12 mouse cellular contexts compared by ENCODE assay signal in genomic region chr8:105594451-105595242, GRCm38 (mm10). TPM values are rescaled to one million over a fixed set of nuclear protein-coding genes. Genes with fewer than 3 reads are reported as not detected.
DNase-seq lines count a peak whose midpoint lies in the region; ATAC-seq and TF ChIP-seq lines count a peak whose summit lies in the region.
"Had no signal": no experiment of that assay in that cellular context is flagged by ENCODE, and none has a peak within 500 bp of the region (broad histone marks: within the 10 kb centered on the region; RNA-seq: fewer than 3 reads in every experiment).

No protein-coding gene starts in this region.

- H3K27ac ChIP-seq in hindbrain, embryonic 14.5 days: no peak overlapping the region
- no peak overlapping the region for H3K27ac ChIP-seq in hindbrain, embryonic 16.5 days (ENCODE audit: low read depth, low read length)
- H3K27ac ChIP-seq in heart, embryonic 15.5 days: peak overlapping the region; percentile 79
- peak overlapping the region; percentile 2; the same call in 1 of the 2 replicates for H3K27ac ChIP-seq in testis, adult 2 months (ENCODE audit: control insufficient read depth, insufficient read depth, low read depth, low read length)
- H3K27ac ChIP-seq in forebrain, embryonic 11.5 days (ENCODE audit: low read depth, low read length): no peak overlapping the region
- H3K27ac ChIP-seq in forebrain, embryonic 15.5 days (replicated peaks): no peak overlapping the region
- H3K27ac ChIP-seq: macrophage had no signal

- no peak for TF ChIP-seq CTCF in testis, adult 2 months (IDR thresholded peaks at IDR 0.05; ENCODE audit: control insufficient read depth, insufficient read depth, insufficient replicate concordance, low read depth, low read length)

- H3K9ac ChIP-seq in hindbrain, embryonic 14.5 days: no peak overlapping the region
- no peak overlapping the region for H3K9ac ChIP-seq in hindbrain, embryonic 16.5 days (ENCODE audit: low read depth, low read length)
- H3K9ac ChIP-seq in heart, embryonic 15.5 days: peak overlapping the region; percentile 23
- no peak overlapping the region for H3K9ac ChIP-seq in forebrain, embryonic 11.5 days (ENCODE audit: low read length)
- H3K9ac ChIP-seq in forebrain, embryonic 15.5 days (replicated peaks): no peak overlapping the region
- H3K9ac ChIP-seq: forebrain, postnatal 0 days had no signal

- no peak for TF ChIP-seq POLR2A in testis, adult 2 months (IDR thresholded peaks at IDR 0.05; ENCODE audit: control insufficient read depth, low read depth, low read length)

- H3K36me3 ChIP-seq in hindbrain, embryonic 14.5 days (replicated peaks; ENCODE audit: control insufficient read depth, insufficient read depth): no peaks in the 10 kb centered on the region
- H3K36me3 ChIP-seq in hindbrain, embryonic 16.5 days (ENCODE audit: control insufficient read depth, insufficient read depth, low read length): no peaks in the 10 kb centered on the region
- no peaks in the 10 kb centered on the region for H3K36me3 ChIP-seq in heart, embryonic 15.5 days
- H3K36me3 ChIP-seq in testis, adult 2 months (ENCODE audit: control insufficient read depth, insufficient read depth, low read length): no peaks in the 10 kb centered on the region
- no peaks in the 10 kb centered on the region for H3K36me3 ChIP-seq in forebrain, embryonic 11.5 days (ENCODE audit: control insufficient read depth, insufficient read depth, low read length)
- no peaks in the 10 kb centered on the region for H3K36me3 ChIP-seq in forebrain, embryonic 15.5 days

- WGBS in hindbrain, embryonic 14.5 days: 73% methylated on average over 18 of the region's 18 CpGs
- WGBS in hindbrain, embryonic 16.5 days: 79% methylated on average over 18 of the region's 18 CpGs
- 67% methylated on average over 18 of the region's 18 CpGs for WGBS in heart, embryonic 15.5 days
- WGBS in forebrain, embryonic 11.5 days: 80% methylated on average over 18 of the region's 18 CpGs
- WGBS in forebrain, embryonic 15.5 days: 82% methylated on average over 18 of the region's 18 CpGs

- no peak for DNase-seq in hindbrain, embryonic 14.5 days (ENCODE audit: low spot score)
- peak; percentile 80 for DNase-seq in kidney, postnatal 14 days
- DNase-seq in forebrain, embryonic 11.5 days (ENCODE audit: low spot score): no peak
- DNase-seq in urinary bladder, postnatal 36 days (ENCODE audit: low spot score in 2 of 2): no peak
- DNase-seq: adrenal gland, adult 8-10 months; cerebellum, adult 9-10 months; forebrain, postnatal 0 days had no signal

- H3K27me3 ChIP-seq in hindbrain, embryonic 14.5 days (ENCODE audit: control insufficient read depth, insufficient read depth, low read length): no peaks in the 10 kb centered on the region
- no peaks in the 10 kb centered on the region for H3K27me3 ChIP-seq in hindbrain, embryonic 16.5 days (replicated peaks; ENCODE audit: control insufficient read depth, insufficient read depth, low read length)
- no peaks in the 10 kb centered on the region for H3K27me3 ChIP-seq in heart, embryonic 15.5 days
- no peaks in the 10 kb centered on the region for H3K27me3 ChIP-seq in testis, adult 2 months (ENCODE audit: control insufficient read depth, insufficient read depth, low read length)
- H3K27me3 ChIP-seq in forebrain, embryonic 11.5 days (ENCODE audit: control insufficient read depth, insufficient read depth, low read length): no peaks in the 10 kb centered on the region
- H3K27me3 ChIP-seq in forebrain, embryonic 15.5 days: no peaks in the 10 kb centered on the region

- no peak for ATAC-seq in hindbrain, embryonic 14.5 days (ENCODE audit: low FRiP score)
- ATAC-seq in hindbrain, embryonic 16.5 days: no peak
- no peak for ATAC-seq in heart, embryonic 15.5 days (replicated peaks; ENCODE audit: insufficient number of reproducible peaks, insufficient read depth, low FRiP score, low read depth)
- no peak for ATAC-seq in forebrain, embryonic 11.5 days (replicated peaks; ENCODE audit: low FRiP score)
- ATAC-seq in forebrain, embryonic 15.5 days (replicated peaks): no peak
- ATAC-seq: forebrain, postnatal 0 days had no signal

- H3K4me1 ChIP-seq in hindbrain, embryonic 14.5 days (replicated peaks; ENCODE audit: control insufficient read depth, insufficient read depth, low read length): no peaks in the 10 kb centered on the region
- H3K4me1 ChIP-seq in hindbrain, embryonic 16.5 days (ENCODE audit: control insufficient read depth, insufficient read depth, low read depth, low read length): 0 out of 2 replicates have a peak, but pooled peaks cover 2% of the 10 kb centered on the region
- H3K4me1 ChIP-seq in heart, embryonic 15.5 days (replicated peaks): peaks cover 30% of the 10 kb centered on the region
- peaks cover 4% of the 10 kb centered on the region; the same call in 1 of the 2 replicates for H3K4me1 ChIP-seq in testis, adult 2 months (ENCODE audit: control insufficient read depth, insufficient read depth, low read length)
- H3K4me1 ChIP-seq in forebrain, embryonic 11.5 days (replicated peaks; ENCODE audit: control insufficient read depth, insufficient read depth, low read length): no peaks in the 10 kb centered on the region
- peaks cover 5% of the 10 kb centered on the region; the same call in 1 of the 2 replicates for H3K4me1 ChIP-seq in forebrain, embryonic 15.5 days

- no peak overlapping the region for H3K4me3 ChIP-seq in hindbrain, embryonic 14.5 days (replicated peaks; ENCODE audit: low read length)
- H3K4me3 ChIP-seq in hindbrain, embryonic 16.5 days (ENCODE audit: low read length): no peak overlapping the region
- H3K4me3 ChIP-seq in heart, embryonic 15.5 days: peak overlapping the region; percentile 35
- H3K4me3 ChIP-seq in testis, adult 2 months (ENCODE audit: control insufficient read depth, low read depth, low read length): no peak overlapping the region; the same call in 1 of the 2 replicates
- H3K4me3 ChIP-seq in forebrain, embryonic 11.5 days (ENCODE audit: low read depth, low read length): no peak overlapping the region
- no peak overlapping the region for H3K4me3 ChIP-seq in forebrain, embryonic 15.5 days

- no peaks in the 10 kb centered on the region for H3K9me3 ChIP-seq in hindbrain, embryonic 14.5 days (ENCODE audit: control insufficient read depth, low read length)
- no peaks in the 10 kb centered on the region for H3K9me3 ChIP-seq in hindbrain, embryonic 16.5 days (ENCODE audit: control insufficient read depth, low read length)
- H3K9me3 ChIP-seq in heart, embryonic 15.5 days (replicated peaks): no peaks in the 10 kb centered on the region
- no peaks in the 10 kb centered on the region for H3K9me3 ChIP-seq in forebrain, embryonic 11.5 days (ENCODE audit: control insufficient read depth, low read length)
- no peaks in the 10 kb centered on the region for H3K9me3 ChIP-seq in forebrain, embryonic 15.5 days

- H3K4me2 ChIP-seq in hindbrain, embryonic 14.5 days (replicated peaks): 0 out of 2 replicates have a peak overlapping the region, but pooled peaks have one; percentile 15
- no peak overlapping the region for H3K4me2 ChIP-seq in hindbrain, embryonic 16.5 days (ENCODE audit: low read length)
- H3K4me2 ChIP-seq in heart, embryonic 15.5 days: peak overlapping the region; percentile 47
- no peak overlapping the region for H3K4me2 ChIP-seq in forebrain, embryonic 11.5 days (ENCODE audit: low read depth, low read length, severe bottlenecking)
- no peak overlapping the region for H3K4me2 ChIP-seq in forebrain, embryonic 15.5 days (replicated peaks)

RNA-seq across cellular contexts. Expression of gene Ripor1, which starts 10.4 kb away (rescaled TPM):
- polyA plus RNA-seq in hindbrain, embryonic 14.5 days (2014; fragmentation: Nextera tagmentation; extraction: Ambion mirVana): 30.6 and 32.6 TPM in 2 replicates
- 37.2 and 41.7 TPM in 2 replicates for polyA plus RNA-seq in hindbrain, embryonic 16.5 days (2015; fragmentation: Nextera tagmentation; extraction: Ambion mirVana)
- polyA plus RNA-seq in heart, embryonic 15.5 days (2015; fragmentation: Nextera tagmentation; extraction: Ambion mirVana): 27.9 and 36.5 TPM in 2 replicates
- polyA plus RNA-seq in testis, adult 2 months (2012; rRNA removed): 5.4 and 6.3 TPM in 2 replicates
- 18.2 and 18.9 TPM in 2 replicates for polyA plus RNA-seq in forebrain, embryonic 11.5 days (2014; fragmentation: Nextera tagmentation; extraction: Ambion mirVana)
- polyA plus RNA-seq in forebrain, embryonic 15.5 days (2015; fragmentation: Nextera tagmentation; extraction: Ambion mirVana): 26.5 and 29.0 TPM in 2 replicates

RNA-seq across cellular contexts. Expression of gene Atp6v0d1, which starts 28.8 kb away (rescaled TPM):
- polyA plus RNA-seq in hindbrain, embryonic 14.5 days (2014; fragmentation: Nextera tagmentation; extraction: Ambion mirVana): 231 and 245 TPM in 2 replicates
- 250 and 273 TPM in 2 replicates for polyA plus RNA-seq in hindbrain, embryonic 16.5 days (2015; fragmentation: Nextera tagmentation; extraction: Ambion mirVana)
- 50.0 and 63.3 TPM in 2 replicates for polyA plus RNA-seq in heart, embryonic 15.5 days (2015; fragmentation: Nextera tagmentation; extraction: Ambion mirVana)
- 43.8 and 47.4 TPM in 2 replicates for polyA plus RNA-seq in testis, adult 2 months (2012; rRNA removed)
- 99.2 and 108 TPM in 2 replicates for polyA plus RNA-seq in forebrain, embryonic 11.5 days (2014; fragmentation: Nextera tagmentation; extraction: Ambion mirVana)
- polyA plus RNA-seq in forebrain, embryonic 15.5 days (2015; fragmentation: Nextera tagmentation; extraction: Ambion mirVana): 184 and 193 TPM in 2 replicates

RNA-seq across cellular contexts. Expression of gene Ctcf, which starts 41.7 kb away (rescaled TPM):
- polyA plus RNA-seq in hindbrain, embryonic 14.5 days (2014; fragmentation: Nextera tagmentation; extraction: Ambion mirVana): 76.9 and 79.1 TPM in 2 replicates
- 92.7 and 93.4 TPM in 2 replicates for polyA plus RNA-seq in hindbrain, embryonic 16.5 days (2015; fragmentation: Nextera tagmentation; extraction: Ambion mirVana)
- 64.5 and 77.1 TPM in 2 replicates for polyA plus RNA-seq in heart, embryonic 15.5 days (2015; fragmentation: Nextera tagmentation; extraction: Ambion mirVana)
- polyA plus RNA-seq in testis, adult 2 months (2012; rRNA removed): 6.8 and 7.2 TPM in 2 replicates
- 134 and 145 TPM in 2 replicates for polyA plus RNA-seq in forebrain, embryonic 11.5 days (2014; fragmentation: Nextera tagmentation; extraction: Ambion mirVana)
- polyA plus RNA-seq in forebrain, embryonic 15.5 days (2015; fragmentation: Nextera tagmentation; extraction: Ambion mirVana): 150 and 152 TPM in 2 replicates

RNA-seq across cellular contexts. Expression of gene Agrp, which starts 42.5 kb away (rescaled TPM):
- 0.84 TPM in 1 of 2 replicates, not detected in the other for polyA plus RNA-seq in hindbrain, embryonic 14.5 days (2014; fragmentation: Nextera tagmentation; extraction: Ambion mirVana)
- polyA plus RNA-seq in hindbrain, embryonic 16.5 days (2015; fragmentation: Nextera tagmentation; extraction: Ambion mirVana): 0.75 and 1.4 TPM in 2 replicates
- 0.24 and 0.29 TPM in 2 replicates for polyA plus RNA-seq in heart, embryonic 15.5 days (2015; fragmentation: Nextera tagmentation; extraction: Ambion mirVana)
- not detected in 2 replicates for polyA plus RNA-seq in testis, adult 2 months (2012; rRNA removed)
- polyA plus RNA-seq in forebrain, embryonic 11.5 days (2014; fragmentation: Nextera tagmentation; extraction: Ambion mirVana): 0.49 and 1.6 TPM in 2 replicates
- 0.47 and 0.69 TPM in 2 replicates for polyA plus RNA-seq in forebrain, embryonic 15.5 days (2015; fragmentation: Nextera tagmentation; extraction: Ambion mirVana)
- polyA plus RNA-seq: macrophage had no signal

Comparison
In these comparisons a context has a peak if more than half of its experiments do, and no peak if none do; other contexts are left out.
1. H3K4me2 ChIP-seq: peak in hindbrain, embryonic 14.5 days (single experiment) and heart, embryonic 15.5 days (single experiment); none in hindbrain, embryonic 16.5 days (single experiment), forebrain, embryonic 11.5 days (single experiment) and forebrain, embryonic 15.5 days (single experiment).
2. H3K27ac ChIP-seq: peak in heart, embryonic 15.5 days (single experiment) and testis, adult 2 months (single experiment); none in hindbrain, embryonic 14.5 days (single experiment), hindbrain, embryonic 16.5 days (single experiment), forebrain, embryonic 11.5 days (single experiment) and forebrain, embryonic 15.5 days (single experiment).